Mouse (Mus musculus): ENCODE results near the gene Polr3b. TPM values are rescaled to one million over a fixed set of nuclear protein-coding genes. Genes with fewer than 3 reads are reported as not detected.

Polr3b gene
- polyA plus RNA-seq, 1 experiment from 2014 or later, result 19.4 TPM

- 85% methylated on average over 4 of the region's 4 CpGs for WGBS
- Histone ChIP-seq H3K4me3 (ENCODE audit: low read depth, low read length) (no peak overlapping the region), H3K36me3 (ENCODE audit: control insufficient read depth, insufficient read depth, low read length) (no peaks in the 10 kb centered on the region), H3K9me3 (ENCODE audit: control insufficient read depth, low read length) (no peaks in the 10 kb centered on the region), H3K9ac (replicated peaks; ENCODE audit: low read depth, low read length) (no peak overlapping the region), H3K4me1 (ENCODE audit: control insufficient read depth, insufficient read depth, low read length) (no peaks in the 10 kb centered on the region), H3K27me3 (ENCODE audit: control insufficient read depth, insufficient read depth, low read length) (no peaks in the 10 kb centered on the region), H3K27ac (ENCODE audit: low read depth, low read length) (no peak overlapping the region), H3K4me2 (ENCODE audit: low read depth, low read length) (no peak overlapping the region)
- no peak for ATAC-seq (ENCODE audit: low read depth)
These were observed 26.8 kb downstream of the Polr3b start for GRCm38 (mm10) chr10:84648911-84649310.

- H3K9ac ChIP-seq (replicated peaks; ENCODE audit: low read depth, low read length), result no peak overlapping the region
- no peak for ATAC-seq (ENCODE audit: low read depth)
- no peaks in the 10 kb centered on the region for H3K4me1 ChIP-seq (ENCODE audit: control insufficient read depth, insufficient read depth, low read length)
- H3K4me3 ChIP-seq (ENCODE audit: low read depth, low read length), result no peak overlapping the region
- H3K4me2 ChIP-seq (ENCODE audit: low read depth, low read length), result no peak overlapping the region
- H3K36me3 ChIP-seq (ENCODE audit: control insufficient read depth, insufficient read depth, low read length), result no peaks in the 10 kb centered on the region
- H3K27ac ChIP-seq (ENCODE audit: low read depth, low read length), result no peak overlapping the region
- WGBS, result 80% methylated on average over 4 of the region's 4 CpGs
- no peaks in the 10 kb centered on the region for H3K27me3 ChIP-seq (ENCODE audit: control insufficient read depth, insufficient read depth, low read length)
- no peaks in the 10 kb centered on the region for H3K9me3 ChIP-seq (ENCODE audit: control insufficient read depth, low read length)
These were observed 31.9 kb downstream of the Polr3b start for GRCm38 (mm10) chr10:84654029-84654428.

GRCm38 (mm10) chr10:84654731-84655130 lies 32.6 kb downstream of the Polr3b start:
- Histone ChIP-seq H3K9me3 (ENCODE audit: control insufficient read depth, low read length) (no peaks in the 10 kb centered on the region), H3K36me3 (ENCODE audit: control insufficient read depth, insufficient read depth, low read length) (no peaks in the 10 kb centered on the region), H3K27ac (ENCODE audit: low read depth, low read length) (no peak overlapping the region), H3K9ac (replicated peaks; ENCODE audit: low read depth, low read length) (no peak overlapping the region), H3K4me1 (ENCODE audit: control insufficient read depth, insufficient read depth, low read length) (no peaks in the 10 kb centered on the region), H3K4me3 (ENCODE audit: low read depth, low read length) (no peak overlapping the region), H3K27me3 (ENCODE audit: control insufficient read depth, insufficient read depth, low read length) (no peaks in the 10 kb centered on the region), H3K4me2 (ENCODE audit: low read depth, low read length) (no peak overlapping the region)
- WGBS, result 88% methylated on average over 4 of the region's 4 CpGs
- ATAC-seq (ENCODE audit: low read depth), result no peak

- WGBS, result 83% methylated on average over 4 of the region's 4 CpGs
- Histone ChIP-seq H3K4me1 (ENCODE audit: control insufficient read depth, insufficient read depth, low read length) (no peaks in the 10 kb centered on the region), H3K27me3 (ENCODE audit: control insufficient read depth, insufficient read depth, low read length) (no peaks in the 10 kb centered on the region), H3K4me2 (ENCODE audit: low read depth, low read length) (no peak overlapping the region), H3K9ac (replicated peaks; ENCODE audit: low read depth, low read length) (no peak overlapping the region), H3K9me3 (ENCODE audit: control insufficient read depth, low read length) (no peaks in the 10 kb centered on the region), H3K36me3 (ENCODE audit: control insufficient read depth, insufficient read depth, low read length) (no peaks in the 10 kb centered on the region), H3K27ac (ENCODE audit: low read depth, low read length) (no peak overlapping the region), H3K4me3 (ENCODE audit: low read depth, low read length) (no peak overlapping the region)
- no peak for ATAC-seq (ENCODE audit: low read depth)
These were observed 34.5 kb downstream of the Polr3b start for GRCm38 (mm10) chr10:84656618-84657017.

DNA sequence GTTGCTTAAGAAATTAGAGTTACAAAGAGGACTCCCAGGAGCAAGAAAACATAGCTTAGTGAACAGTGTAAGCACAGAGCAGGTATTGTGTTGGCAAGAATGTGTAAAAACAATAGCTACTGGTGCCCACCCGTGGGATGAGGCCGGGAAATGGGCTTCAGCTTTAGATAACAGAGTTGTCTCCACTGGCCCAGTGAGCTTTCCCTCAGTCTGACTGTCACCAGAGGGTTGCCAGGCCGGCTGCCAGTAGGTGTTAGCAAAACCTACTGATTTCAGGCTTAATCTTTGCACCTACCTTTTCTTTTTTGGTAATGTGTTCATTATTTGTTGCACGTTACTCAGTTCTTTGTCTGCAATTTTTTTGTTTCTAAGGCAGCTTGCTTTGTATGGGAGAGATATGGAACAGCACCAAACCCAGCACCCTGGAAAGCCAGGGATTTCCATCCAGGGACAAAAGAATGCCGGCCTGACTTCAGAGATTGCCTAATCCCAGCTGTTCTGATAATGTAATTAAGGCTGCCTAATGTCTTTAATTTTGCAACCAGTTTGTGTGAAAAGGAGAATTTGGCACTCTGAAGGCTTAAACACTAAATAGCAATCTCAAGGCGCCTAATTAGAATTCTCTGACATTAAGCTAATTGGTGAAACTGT lies 35.5 kb downstream of the Polr3b start:
- ATAC-seq (ENCODE audit: low read depth), result no peak
- WGBS, result 51% methylated on average over 6 of the region's 6 CpGs
- Histone ChIP-seq H3K4me3 (ENCODE audit: low read depth, low read length) (no peak overlapping the region), H3K4me1 (ENCODE audit: control insufficient read depth, insufficient read depth, low read length) (no peaks in the 10 kb centered on the region), H3K4me2 (ENCODE audit: low read depth, low read length) (no peak overlapping the region), H3K27me3 (ENCODE audit: control insufficient read depth, insufficient read depth, low read length) (no peaks in the 10 kb centered on the region), H3K9ac (replicated peaks; ENCODE audit: low read depth, low read length) (no peak overlapping the region), H3K27ac (ENCODE audit: low read depth, low read length) (peak overlapping the region; percentile 45; the same call in 1 of the 2 replicates), H3K36me3 (ENCODE audit: control insufficient read depth, insufficient read depth, low read length) (no peaks in the 10 kb centered on the region), H3K9me3 (ENCODE audit: control insufficient read depth, low read length) (no peaks in the 10 kb centered on the region)

- Histone ChIP-seq H3K9me3 (ENCODE audit: control insufficient read depth, low read length) (no peaks in the 10 kb centered on the region), H3K4me3 (ENCODE audit: low read depth, low read length) (no peak overlapping the region), H3K27ac (ENCODE audit: low read depth, low read length) (no peak overlapping the region; the same call in 1 of the 2 replicates), H3K9ac (replicated peaks; ENCODE audit: low read depth, low read length) (no peak overlapping the region), H3K27me3 (ENCODE audit: control insufficient read depth, insufficient read depth, low read length) (no peaks in the 10 kb centered on the region), H3K4me2 (ENCODE audit: low read depth, low read length) (no peak overlapping the region), H3K4me1 (ENCODE audit: control insufficient read depth, insufficient read depth, low read length) (no peaks in the 10 kb centered on the region), H3K36me3 (ENCODE audit: control insufficient read depth, insufficient read depth, low read length) (no peaks in the 10 kb centered on the region)
- WGBS, result 46% methylated on average over 18 of the region's 18 CpGs
- ATAC-seq (ENCODE audit: low read depth), result no peak
These were observed 36.2 kb downstream of the Polr3b start for GRCm38 (mm10) chr10:84658088-84658848.

DNA sequence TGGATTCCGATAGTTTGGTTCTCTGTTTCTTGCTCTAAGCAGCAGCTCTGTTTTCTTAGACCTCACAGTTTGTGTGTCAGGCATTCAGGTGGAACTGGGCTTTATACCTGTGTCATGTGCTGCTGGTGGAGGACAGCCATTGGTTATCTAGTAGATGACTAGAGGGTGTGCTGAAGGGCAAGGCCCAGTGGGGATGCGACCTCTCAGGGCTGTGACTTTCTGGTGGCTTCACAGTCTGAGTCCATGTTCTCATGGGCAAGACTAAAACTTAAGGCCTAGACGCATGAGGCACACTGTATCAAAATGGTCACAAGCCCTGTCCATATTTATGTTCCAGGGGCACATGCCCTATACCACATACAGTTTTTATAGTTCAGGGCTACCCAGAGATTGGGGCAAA lies 37.2 kb downstream of the Polr3b start:
- H3K4me2 ChIP-seq (ENCODE audit: low read depth, low read length), result no peak overlapping the region

GRCm38 (mm10) chr10:84662138-84662537 lies 40.0 kb downstream of the Polr3b start:
- H3K4me1 ChIP-seq (ENCODE audit: control insufficient read depth, insufficient read depth, low read length), result no peaks in the 10 kb centered on the region
- H3K4me2 ChIP-seq (ENCODE audit: low read depth, low read length), result no peak overlapping the region
- H3K27ac ChIP-seq (ENCODE audit: low read depth, low read length), result no peak overlapping the region
- no peak for ATAC-seq (ENCODE audit: low read depth)
- H3K4me3 ChIP-seq (ENCODE audit: low read depth, low read length), result no peak overlapping the region
- H3K9me3 ChIP-seq (ENCODE audit: control insufficient read depth, low read length), result no peaks in the 10 kb centered on the region
- no peaks in the 10 kb centered on the region for H3K27me3 ChIP-seq (ENCODE audit: control insufficient read depth, insufficient read depth, low read length)
- no peak overlapping the region for H3K9ac ChIP-seq (replicated peaks; ENCODE audit: low read depth, low read length)
- 94% methylated on average over 6 of the region's 6 CpGs for WGBS
- H3K36me3 ChIP-seq (ENCODE audit: control insufficient read depth, insufficient read depth, low read length), result no peaks in the 10 kb centered on the region

More for the DNA sequence above, 37.2 kb downstream of the Polr3b start:
- Histone ChIP-seq H3K9me3 (ENCODE audit: control insufficient read depth, low read length) (no peaks in the 10 kb centered on the region), H3K27ac (ENCODE audit: low read depth, low read length) (no peak overlapping the region), H3K4me3 (ENCODE audit: low read depth, low read length) (no peak overlapping the region), H3K4me1 (ENCODE audit: control insufficient read depth, insufficient read depth, low read length) (no peaks in the 10 kb centered on the region), H3K27me3 (ENCODE audit: control insufficient read depth, insufficient read depth, low read length) (no peaks in the 10 kb centered on the region), H3K9ac (replicated peaks; ENCODE audit: low read depth, low read length) (no peak overlapping the region), H3K36me3 (ENCODE audit: control insufficient read depth, insufficient read depth, low read length) (no peaks in the 10 kb centered on the region)
- ATAC-seq (ENCODE audit: low read depth), result no peak
- 93% methylated on average over 3 of the region's 3 CpGs for WGBS

DNA sequence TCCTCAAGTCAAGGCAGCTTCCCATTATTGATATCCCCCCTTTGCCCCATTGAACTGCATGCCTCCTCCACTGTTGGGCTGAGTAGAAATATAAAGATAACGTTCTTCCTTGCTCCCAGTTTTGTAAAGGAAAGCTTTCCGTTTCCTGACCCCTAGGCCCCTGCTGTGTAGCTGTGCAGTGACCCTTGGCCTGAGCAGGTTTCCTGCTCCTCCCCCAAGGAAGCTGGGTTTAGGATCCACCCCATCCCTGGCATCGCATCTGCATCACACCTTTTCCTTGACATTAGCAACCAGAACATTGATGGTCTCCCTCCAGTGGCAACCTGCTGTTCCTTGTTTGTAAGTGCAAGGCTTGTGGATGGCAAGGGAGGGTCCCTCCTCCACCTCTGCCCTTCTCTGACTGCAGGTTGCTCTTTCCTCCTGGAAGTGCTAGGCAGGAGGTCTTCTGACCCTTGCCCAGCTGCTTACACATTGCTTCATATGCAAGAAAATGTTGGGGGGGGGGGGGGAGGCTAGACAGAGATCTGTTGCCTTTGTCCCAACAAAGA lies 43.7 kb downstream of the Polr3b start:
- Histone ChIP-seq H3K27me3 (ENCODE audit: control insufficient read depth, insufficient read depth, low read length) (no peaks in the 10 kb centered on the region), H3K4me3 (ENCODE audit: low read depth, low read length) (no peak overlapping the region), H3K4me1 (ENCODE audit: control insufficient read depth, insufficient read depth, low read length) (no peaks in the 10 kb centered on the region), H3K36me3 (ENCODE audit: control insufficient read depth, insufficient read depth, low read length) (peaks cover 4% of the 10 kb centered on the region; the same call in 1 of the 2 replicates), H3K4me2 (ENCODE audit: low read depth, low read length) (no peak overlapping the region), H3K27ac (ENCODE audit: low read depth, low read length) (no peak overlapping the region), H3K9me3 (ENCODE audit: control insufficient read depth, low read length) (no peaks in the 10 kb centered on the region), H3K9ac (replicated peaks; ENCODE audit: low read depth, low read length) (no peak overlapping the region)
- 25% methylated on average over 3 of the region's 3 CpGs for WGBS
- no peak for ATAC-seq (ENCODE audit: low read depth)

All from neural tube, embryonic 14.5 days (tissue).